Mouse (Mus musculus) brown adipose tissue, adult 24 weeks (tissue): ENCODE results near the gene Bcl2. TPM values are rescaled to one million over a fixed set of nuclear protein-coding genes. Genes with fewer than 3 reads are reported as not detected.

Experiments used
- H3K27ac ChIP-seq: fragments of 200-500 bp; replicated peaks from 2 replicates; pipeline ENCODE4 v1.5.1; 2012; ENCODE audit warnings: low read depth, mild to moderate bottlenecking, low read length
- H3K4me1 ChIP-seq: fragments of 200-500 bp; 2 replicates; pipeline ENCODE4 v1.6.1; 2012; ENCODE audit warnings: low read length, mixed read lengths; ENCODE audit not compliant: control insufficient read depth, insufficient read depth, insufficient read length
- H3K4me3 ChIP-seq: fragments of 200-500 bp; 2 replicates; pipeline ENCODE4 v1.5.1; 2012; ENCODE audit warnings: low read depth, mild to moderate bottlenecking, low read length, moderate library complexity; ENCODE audit not compliant: insufficient read depth
- polyA plus RNA-seq: library from polyadenylated mRNA; stranded (reverse); fragments of >200 nt; gene quantifications from 2 replicates; pipeline ENCODE4 v1.2.4, GENCODE M21; 2012; ENCODE audit not compliant: missing spikeins, insufficient read depth, insufficient read length

The Bcl2 gene
- polyA plus RNA-seq, 1 experiment = 1.3 TPM

- Histone ChIP-seq H3K4me3 (no peak overlapping the region), H3K27ac (no peak overlapping the region), H3K4me1 (peaks cover 5% of the 10 kb centered on the region; the same call in 1 of the 2 replicates)
Measured at GRCm38 (mm10) chr1:106662486-106662885, 51.6 kb downstream of the Bcl2 start.

- no peaks in the 10 kb centered on the region for H3K4me1 ChIP-seq
Measured at GRCm38 (mm10) chr1:106658293-106658847, 55.7 kb downstream of the Bcl2 start.

GRCm38 (mm10) chr1:106656207-106656738 lies 57.8 kb downstream of the Bcl2 start:
- Histone ChIP-seq H3K4me1 (no peaks in the 10 kb centered on the region; the same call in 1 of the 2 replicates), H3K27ac (no peak overlapping the region), H3K4me3 (no peak overlapping the region)

More at GRCm38 (mm10) chr1:106658293-106658847, 55.7 kb downstream of the Bcl2 start:
- no peak overlapping the region for H3K4me3 ChIP-seq
- H3K27ac ChIP-seq = no peak overlapping the region

GRCm38 (mm10) chr1:106654254-106654653 lies 59.8 kb downstream of the Bcl2 start:
- no peak overlapping the region for H3K4me3 ChIP-seq
- no peak overlapping the region for H3K27ac ChIP-seq
- H3K4me1 ChIP-seq = no peaks in the 10 kb centered on the region; the same call in 1 of the 2 replicates

- Histone ChIP-seq H3K4me3 (no peak overlapping the region), H3K27ac (no peak overlapping the region), H3K4me1 (no peaks in the 10 kb centered on the region; the same call in 1 of the 2 replicates)
Measured at GRCm38 (mm10) chr1:106653441-106653860, 60.6 kb downstream of the Bcl2 start.

GRCm38 (mm10) chr1:106651211-106651610 lies 62.9 kb downstream of the Bcl2 start:
- H3K4me1 ChIP-seq = no peaks in the 10 kb centered on the region; the same call in 1 of the 2 replicates
- H3K27ac ChIP-seq = no peak overlapping the region
- H3K4me3 ChIP-seq = no peak overlapping the region

- Histone ChIP-seq H3K4me1 (no peaks in the 10 kb centered on the region; the same call in 1 of the 2 replicates), H3K27ac (no peak overlapping the region), H3K4me3 (no peak overlapping the region)
Measured at GRCm38 (mm10) chr1:106650427-106650826, 63.6 kb downstream of the Bcl2 start.

GRCm38 (mm10) chr1:106647336-106647735 lies 66.7 kb downstream of the Bcl2 start:
- H3K4me1 ChIP-seq = no peaks in the 10 kb centered on the region
- H3K27ac ChIP-seq = no peak overlapping the region

GRCm38 (mm10) chr1:106644566-106644965 lies 69.5 kb downstream of the Bcl2 start:
- no peak overlapping the region for H3K4me3 ChIP-seq
- no peak overlapping the region for H3K27ac ChIP-seq
- H3K4me1 ChIP-seq = no peaks in the 10 kb centered on the region

More at GRCm38 (mm10) chr1:106647336-106647735, 66.7 kb downstream of the Bcl2 start:
- H3K4me3 ChIP-seq = no peak overlapping the region

GRCm38 (mm10) chr1:106643527-106643926 lies 70.5 kb downstream of the Bcl2 start:
- Histone ChIP-seq H3K4me3 (no peak overlapping the region), H3K4me1 (no peaks in the 10 kb centered on the region), H3K27ac (no peak overlapping the region)

GRCm38 (mm10) chr1:106640577-106640976 lies 73.5 kb downstream of the Bcl2 start:
- Histone ChIP-seq H3K4me3 (no peak overlapping the region), H3K4me1 (peaks cover 4% of the 10 kb centered on the region; the same call in 1 of the 2 replicates), H3K27ac (no peak overlapping the region)

- Histone ChIP-seq H3K27ac (no peak overlapping the region), H3K4me3 (no peak overlapping the region), H3K4me1 (peaks cover 4% of the 10 kb centered on the region; the same call in 1 of the 2 replicates)
Measured at GRCm38 (mm10) chr1:106637705-106638104, 76.4 kb downstream of the Bcl2 start.

GRCm38 (mm10) chr1:106636714-106637113 lies 77.4 kb downstream of the Bcl2 start:
- no peak overlapping the region for H3K4me3 ChIP-seq
- no peak overlapping the region for H3K27ac ChIP-seq
- H3K4me1 ChIP-seq = peaks cover 4% of the 10 kb centered on the region; the same call in 1 of the 2 replicates

GRCm38 (mm10) chr1:106633207-106633606 lies 80.9 kb downstream of the Bcl2 start:
- peaks cover 17% of the 10 kb centered on the region; the same call in 1 of the 2 replicates for H3K4me1 ChIP-seq
- no peak overlapping the region for H3K27ac ChIP-seq
- H3K4me3 ChIP-seq = no peak overlapping the region

- no peak overlapping the region for H3K4me3 ChIP-seq
- H3K4me1 ChIP-seq = peaks cover 15% of the 10 kb centered on the region; the same call in 1 of the 2 replicates
- no peak overlapping the region for H3K27ac ChIP-seq
Measured at GRCm38 (mm10) chr1:106631869-106632463, 82.1 kb downstream of the Bcl2 start.
